Mouse (Mus musculus): ENCODE measurements at regions not wholly inside any gene's neighbourhood (a gene's known extent, or its start where the extent isn't known, plus 50 kb on each side); places are given as distances from the start of the nearest gene placed in this dataset.

- Histone ChIP-seq H3K4me3 (no peak overlapping the region), H3ac (ENCODE audit: control insufficient read depth, insufficient read length) (no peak overlapping the region), H3K4me2 (ENCODE audit: low read depth) (no peak overlapping the region), H3K36me3 (ENCODE audit: control insufficient read depth, insufficient read depth) (no peaks in the 10 kb centered on the region), H3K79me2 (ENCODE audit: control insufficient read depth, insufficient read depth) (no peaks in the 10 kb centered on the region), H3K27me3 (ENCODE audit: control insufficient read depth, insufficient read depth, insufficient read length) (no peaks in the 10 kb centered on the region)
- no peak for TF ChIP-seq MYOG (IDR thresholded peaks at IDR 0.05; ENCODE audit: control insufficient read depth in 1 of 3, insufficient read depth in 1 of 3, insufficient read length in 2 of 3, low read depth in 2 of 3)
- TF ChIP-seq POLR2AphosphoS2 (IDR thresholded peaks at IDR 0.05; ENCODE audit: insufficient read length, low read depth): no peak
- no peak for TF ChIP-seq MAX (IDR thresholded peaks at IDR 0.05; ENCODE audit: low read depth)
- no peak for TF ChIP-seq TCF12 (IDR thresholded peaks at IDR 0.05; ENCODE audit: insufficient read depth, poor library complexity, severe bottlenecking)
- no peak for TF ChIP-seq POLR2A (IDR thresholded peaks at IDR 0.05; ENCODE audit: insufficient read length, low read depth)
- TF ChIP-seq MYOD1 (IDR thresholded peaks at IDR 0.05; ENCODE audit: control insufficient read depth in 1 of 3, insufficient read length in 2 of 3, low read depth in 2 of 3): no peak
- TF ChIP-seq SRF (IDR thresholded peaks at IDR 0.05; ENCODE audit: control insufficient read depth, insufficient read length, low read depth): no peak
- TF ChIP-seq USF1 (IDR thresholded peaks at IDR 0.05; ENCODE audit: low read depth): no peak
- no peak for TF ChIP-seq E2F4 (IDR thresholded peaks at IDR 0.05; ENCODE audit: insufficient read depth)
Measured at GRCm38 (mm10) chr1:181284301-181285197, 67.9 kb upstream of the Cnih3 start.

- Histone ChIP-seq H3ac (ENCODE audit: control insufficient read depth, insufficient read length) (no peak overlapping the region), H3K36me3 (ENCODE audit: control insufficient read depth, insufficient read depth) (no peaks in the 10 kb centered on the region), H3K79me2 (ENCODE audit: control insufficient read depth, insufficient read depth) (no peaks in the 10 kb centered on the region), H3K4me2 (ENCODE audit: low read depth) (no peak overlapping the region), H3K27me3 (ENCODE audit: control insufficient read depth, insufficient read depth, insufficient read length) (no peaks in the 10 kb centered on the region), H3K4me3 (no peak overlapping the region)
- no peak for TF ChIP-seq E2F4 (IDR thresholded peaks at IDR 0.05; ENCODE audit: insufficient read depth)
- TF ChIP-seq MYOG (IDR thresholded peaks at IDR 0.05; ENCODE audit: control insufficient read depth in 1 of 3, insufficient read depth in 1 of 3, insufficient read length in 2 of 3, low read depth in 2 of 3): no peak
- TF ChIP-seq CEBPB (IDR thresholded peaks at IDR 0.05; ENCODE audit: insufficient read depth, poor library complexity, severe bottlenecking): no peak
- no peak for TF ChIP-seq POLR2AphosphoS2 (IDR thresholded peaks at IDR 0.05; ENCODE audit: insufficient read length, low read depth)
- no peak for TF ChIP-seq USF1 (IDR thresholded peaks at IDR 0.05; ENCODE audit: low read depth)
- TF ChIP-seq SRF (IDR thresholded peaks at IDR 0.05; ENCODE audit: control insufficient read depth, insufficient read length, low read depth): no peak
- TF ChIP-seq MAX (IDR thresholded peaks at IDR 0.05; ENCODE audit: low read depth): no peak
- TF ChIP-seq REST (IDR thresholded peaks at IDR 0.05; ENCODE audit: insufficient read depth, insufficient read length): no peak
- TF ChIP-seq TCF3 (IDR thresholded peaks at IDR 0.05; ENCODE audit: insufficient read length, low read depth): no peak
- TF ChIP-seq MYOD1 (IDR thresholded peaks at IDR 0.05; ENCODE audit: control insufficient read depth in 1 of 3, insufficient read length in 2 of 3, low read depth in 2 of 3): no peak
- no peak for TF ChIP-seq TCF12 (IDR thresholded peaks at IDR 0.05; ENCODE audit: insufficient read depth, poor library complexity, severe bottlenecking)
- TF ChIP-seq POLR2A (IDR thresholded peaks at IDR 0.05; ENCODE audit: insufficient read length, low read depth): no peak
Measured at GRCm38 (mm10) chr1:181285600-181285999, 66.8 kb upstream of the Cnih3 start.

GRCm38 (mm10) chr1:181286146-181286545 is 66.3 kb upstream of the Cnih3 start:
- Histone ChIP-seq H3K4me3 (no peak overlapping the region), H3K27me3 (ENCODE audit: control insufficient read depth, insufficient read depth, insufficient read length) (no peaks in the 10 kb centered on the region), H3K36me3 (ENCODE audit: control insufficient read depth, insufficient read depth) (no peaks in the 10 kb centered on the region), H3ac (ENCODE audit: control insufficient read depth, insufficient read length) (no peak overlapping the region), H3K4me2 (ENCODE audit: low read depth) (no peak overlapping the region), H3K79me2 (ENCODE audit: control insufficient read depth, insufficient read depth) (no peaks in the 10 kb centered on the region)
- TF ChIP-seq REST (IDR thresholded peaks at IDR 0.05; ENCODE audit: insufficient read depth, insufficient read length) (no peak), USF1 (IDR thresholded peaks at IDR 0.05; ENCODE audit: low read depth) (no peak), POLR2A (IDR thresholded peaks at IDR 0.05; ENCODE audit: insufficient read length, low read depth) (no peak), E2F4 (IDR thresholded peaks at IDR 0.05; ENCODE audit: insufficient read depth) (no peak), TCF3 (IDR thresholded peaks at IDR 0.05; ENCODE audit: insufficient read length, low read depth) (no peak), SRF (IDR thresholded peaks at IDR 0.05; ENCODE audit: control insufficient read depth, insufficient read length, low read depth) (no peak), TCF12 (IDR thresholded peaks at IDR 0.05; ENCODE audit: insufficient read depth, poor library complexity, severe bottlenecking) (no peak), MAX (IDR thresholded peaks at IDR 0.05; ENCODE audit: low read depth) (no peak), POLR2AphosphoS2 (IDR thresholded peaks at IDR 0.05; ENCODE audit: insufficient read length, low read depth) (no peak), CEBPB (IDR thresholded peaks at IDR 0.05; ENCODE audit: insufficient read depth, poor library complexity, severe bottlenecking) (no peak), MYOG (IDR thresholded peaks at IDR 0.05; ENCODE audit: control insufficient read depth in 1 of 3, insufficient read depth in 1 of 3, insufficient read length in 2 of 3, low read depth in 2 of 3) (no peak), MYOD1 (IDR thresholded peaks at IDR 0.05; ENCODE audit: control insufficient read depth in 1 of 3, insufficient read length in 2 of 3, low read depth in 2 of 3) (no peak)

- TF ChIP-seq TCF3 (IDR thresholded peaks at IDR 0.05; ENCODE audit: insufficient read length, low read depth) (no peak), USF1 (IDR thresholded peaks at IDR 0.05; ENCODE audit: low read depth) (no peak), MYOG (IDR thresholded peaks at IDR 0.05; ENCODE audit: control insufficient read depth in 1 of 3, insufficient read depth in 1 of 3, insufficient read length in 2 of 3, low read depth in 2 of 3) (no peak), POLR2A (IDR thresholded peaks at IDR 0.05; ENCODE audit: insufficient read length, low read depth) (no peak)
Measured at GRCm38 (mm10) chr1:181287166-181287565, 65.3 kb upstream of the Cnih3 start.

More at GRCm38 (mm10) chr1:181287166-181287565, 65.3 kb upstream of the Cnih3 start:
- H3K27me3 ChIP-seq (ENCODE audit: control insufficient read depth, insufficient read depth, insufficient read length): no peaks in the 10 kb centered on the region
- H3K36me3 ChIP-seq (ENCODE audit: control insufficient read depth, insufficient read depth): no peaks in the 10 kb centered on the region
- H3K4me2 ChIP-seq (ENCODE audit: low read depth): no peak overlapping the region
- no peak overlapping the region for H3K4me3 ChIP-seq
- no peak overlapping the region for H3ac ChIP-seq (ENCODE audit: control insufficient read depth, insufficient read length)
- H3K79me2 ChIP-seq (ENCODE audit: control insufficient read depth, insufficient read depth): no peaks in the 10 kb centered on the region
